Mouse (Mus musculus): ENCODE measurements at regions not wholly inside any gene's neighbourhood (a gene's known extent, or its start where the extent isn't known, plus 50 kb on each side); places are given as distances from the start of the nearest gene placed in this dataset.

DNA sequence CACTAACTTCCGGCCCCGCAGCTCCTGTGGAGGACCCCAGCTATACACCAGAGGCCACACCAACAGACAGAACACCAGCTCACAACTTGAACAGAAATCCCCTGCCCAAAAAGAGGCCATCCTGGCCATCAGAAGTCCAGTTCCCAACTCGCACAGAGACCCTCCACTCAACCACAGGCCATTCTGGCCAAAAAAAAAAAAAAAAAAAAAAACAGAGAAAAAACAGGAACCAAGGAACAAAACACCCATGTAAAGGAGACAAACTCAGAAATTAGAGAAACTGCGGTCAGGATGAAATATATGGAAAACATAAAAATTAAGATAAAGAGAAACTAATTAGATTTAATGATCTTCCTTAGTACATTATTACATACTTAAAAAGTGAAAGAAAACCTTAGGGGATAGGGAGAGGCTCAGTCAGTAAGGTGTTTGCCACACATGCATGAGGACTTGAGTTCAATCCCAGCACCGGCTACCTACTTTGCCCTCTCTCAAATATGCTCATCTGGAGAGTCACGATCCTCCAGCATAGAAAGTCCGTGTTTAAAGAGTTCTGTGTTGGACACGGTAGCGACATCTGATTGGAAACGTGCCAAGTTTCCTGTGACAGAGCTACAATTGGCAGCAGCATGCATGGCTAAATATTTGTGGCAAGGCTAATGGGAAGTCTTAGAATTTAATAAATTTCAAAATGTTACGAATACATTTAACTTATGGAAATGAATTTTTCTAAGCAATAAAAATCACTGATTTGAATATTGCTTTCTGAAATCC, 51.9 kb upstream of the Pde7b start:
- DNase-seq = no peak

DNA sequence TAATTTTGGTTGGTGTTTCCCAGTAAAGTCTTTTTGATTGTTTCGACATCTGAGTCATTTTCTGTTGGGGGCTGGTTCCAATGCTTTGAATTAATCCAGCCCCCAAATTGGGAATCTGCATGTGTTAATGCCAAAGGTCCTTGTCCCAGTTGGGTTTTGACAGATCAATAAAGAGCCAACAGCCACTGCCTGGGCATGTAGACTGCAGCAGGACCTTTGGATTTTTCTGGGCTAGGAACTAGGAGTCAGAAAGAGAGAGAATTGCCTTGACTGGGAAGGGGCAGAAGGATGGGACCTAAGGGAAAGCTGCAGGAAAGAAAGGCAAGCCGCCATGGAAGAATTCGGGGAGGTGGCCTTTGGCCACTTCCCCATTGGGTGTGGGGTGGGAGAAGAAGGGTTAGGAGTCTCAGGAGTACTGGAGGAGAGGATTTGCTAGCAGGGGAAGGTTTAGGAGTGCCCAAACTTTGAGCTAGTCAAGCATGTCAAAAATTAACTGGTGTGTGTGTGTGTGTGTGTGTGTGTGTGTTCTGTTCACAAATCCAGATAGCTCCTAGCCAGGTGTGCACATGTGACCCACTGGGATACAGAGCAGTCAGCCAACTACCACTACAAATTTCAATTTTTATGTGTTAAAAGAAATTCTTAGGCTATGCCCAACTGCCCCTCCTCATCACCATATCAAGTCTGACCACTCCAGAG, 51.0 kb upstream of the Pde7b start:
- no peak for DNase-seq
